Mouse (Mus musculus): ENCODE measurements around the gene Gm6993. TPM values are rescaled to one million over a fixed set of nuclear protein-coding genes. Genes with fewer than 3 reads are reported as not detected.
A peak's percentile ranks its signal among the peaks of the same experiment; 100 is the strongest.

The Gm6993 gene
- total RNA-seq, 4 experiments from 2014 or later, result not detected

DNA sequence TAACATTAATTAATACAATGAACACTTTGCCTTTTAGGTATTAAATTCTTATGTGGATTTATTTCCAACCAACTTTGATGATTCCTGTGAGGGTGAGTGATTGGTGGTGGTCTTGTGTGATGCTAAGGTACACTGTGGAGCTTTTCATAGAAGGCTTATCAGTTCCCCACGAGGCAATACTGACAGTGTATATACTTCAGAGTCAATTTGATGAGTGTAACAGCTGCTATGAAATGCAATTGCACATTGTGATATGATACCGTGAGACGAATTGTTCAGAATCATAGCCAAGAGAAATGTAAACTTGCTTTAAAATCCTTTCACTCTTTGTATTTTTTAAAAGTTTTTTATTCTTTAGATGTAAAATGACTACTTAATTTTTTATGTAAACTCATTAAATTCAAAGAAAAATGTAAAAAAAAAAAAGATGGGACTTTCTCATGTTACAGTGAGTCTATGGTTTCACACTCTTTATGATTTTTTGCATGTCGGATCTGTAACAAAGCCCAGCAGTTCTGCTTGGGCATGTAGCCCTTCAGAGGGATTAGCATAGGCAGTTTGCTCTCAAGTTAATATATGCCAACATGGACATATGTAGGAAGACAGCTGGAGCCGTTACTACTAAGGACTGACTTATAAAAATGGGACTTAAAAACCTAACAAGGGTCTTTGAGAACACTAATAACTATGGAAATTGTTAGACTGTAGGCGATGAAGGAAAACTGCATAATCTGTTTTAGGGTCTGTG, 1.2 kb downstream of the Gm6993 start:
- no peak for DNase-seq

GRCm38 (mm10) chr12:31244001-31244400, 3.4 kb downstream of the Gm6993 start:
- DNase-seq, result no peak

- DNase-seq, result no peak
These were observed 4.1 kb downstream of the Gm6993 start for GRCm38 (mm10) chr12:31244691-31245090.

DNA sequence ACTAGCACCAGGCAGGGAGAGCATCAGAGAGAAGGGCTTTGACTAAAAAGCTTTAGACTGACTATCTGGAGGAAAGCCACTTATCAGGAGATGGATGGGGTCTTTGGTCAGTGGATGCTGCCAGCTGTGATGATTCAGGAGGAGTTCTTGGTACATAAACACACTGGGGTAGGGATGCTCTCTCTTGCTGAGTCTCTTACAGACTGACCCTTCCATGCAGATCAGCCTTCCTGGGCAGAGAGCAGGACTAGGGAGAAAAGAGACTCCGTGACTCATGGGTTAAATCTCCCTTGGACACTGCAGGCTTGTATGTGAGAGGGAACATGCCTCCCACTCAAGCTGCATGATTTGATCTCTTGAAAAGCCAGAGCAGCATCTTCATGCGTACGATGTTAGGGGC, 5.6 kb downstream of the Gm6993 start:
- no peak for DNase-seq

DNA sequence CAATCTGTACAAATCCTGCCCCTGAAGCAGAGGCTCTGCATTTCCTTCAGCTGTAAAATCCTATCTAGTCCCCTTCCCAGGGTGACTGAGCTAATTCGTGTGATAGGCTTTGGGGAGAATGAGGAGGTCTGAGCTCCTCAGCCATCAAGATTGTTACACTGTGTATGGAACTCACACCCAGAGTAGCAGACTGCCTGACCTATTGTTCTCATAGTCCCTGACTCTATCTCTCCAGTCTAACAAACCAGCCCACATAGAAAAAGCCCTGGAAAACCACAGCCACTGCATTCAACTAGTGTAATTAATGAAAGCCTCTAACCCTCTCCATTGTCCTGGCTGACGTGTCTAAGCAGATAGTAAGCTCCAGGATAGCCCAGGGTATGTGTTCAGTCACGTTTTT, 6.0 kb downstream of the Gm6993 start:
- no peak for DNase-seq

DNA sequence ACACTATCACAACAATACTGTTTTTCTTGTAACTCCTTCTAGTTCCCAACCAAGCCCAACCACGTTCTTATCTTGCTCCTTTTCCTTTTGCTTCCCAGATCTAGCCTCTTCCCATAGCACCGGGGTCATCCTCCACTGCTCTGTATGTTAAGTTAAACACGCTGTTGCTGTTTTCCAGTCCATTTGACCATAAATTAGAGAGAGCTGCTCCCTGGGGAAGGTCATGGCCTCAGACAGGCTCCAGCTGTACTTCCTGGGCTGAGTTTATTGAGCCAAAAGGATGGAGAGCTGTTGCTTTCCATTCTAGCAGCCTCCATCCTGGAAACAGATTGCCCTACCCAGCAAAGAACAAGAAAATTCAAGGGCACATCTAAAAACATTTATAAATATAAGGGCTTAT, 7.6 kb downstream of the Gm6993 start:
- no peak for DNase-seq

DNA sequence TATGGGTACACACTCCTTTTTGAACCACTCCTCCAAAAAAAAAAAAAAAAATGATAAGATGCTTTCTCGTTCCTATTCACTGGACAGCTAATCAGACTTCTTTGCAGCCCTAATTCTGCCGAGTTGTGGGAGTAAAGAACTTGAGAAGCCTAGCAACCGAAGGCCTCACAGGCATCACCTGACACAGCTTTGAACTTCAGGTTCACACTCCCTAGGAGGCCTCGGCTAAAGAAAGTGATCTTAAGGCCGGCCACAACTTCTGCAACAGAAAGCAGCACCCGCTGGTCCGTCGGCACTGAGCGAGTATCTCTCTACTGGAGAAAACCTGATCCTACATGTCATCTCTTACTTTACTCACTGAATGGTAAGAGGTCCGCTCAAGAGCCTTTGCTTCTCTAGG, 8.1 kb downstream of the Gm6993 start:
- DNase-seq, result no peak

DNA sequence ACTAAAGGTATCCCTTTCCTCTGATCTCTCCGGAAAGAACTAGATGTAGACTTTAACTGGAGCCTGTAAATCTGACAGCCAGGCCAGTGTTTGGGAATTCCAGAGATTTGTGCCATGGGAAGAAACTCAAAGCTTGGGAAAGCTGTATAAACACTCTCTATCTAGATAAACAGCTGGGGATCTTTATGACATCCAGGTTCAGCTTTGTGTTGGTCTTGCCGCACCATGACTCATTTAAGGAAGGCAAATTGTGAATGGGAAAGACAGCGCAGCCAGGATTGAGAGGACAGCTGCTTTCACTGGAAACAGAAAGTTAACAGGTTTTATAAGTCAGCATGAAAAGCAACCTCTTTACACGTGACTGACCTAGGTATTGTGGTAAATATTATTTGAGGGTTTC, 11.7 kb downstream of the Gm6993 start:
- no peak for DNase-seq

DNA sequence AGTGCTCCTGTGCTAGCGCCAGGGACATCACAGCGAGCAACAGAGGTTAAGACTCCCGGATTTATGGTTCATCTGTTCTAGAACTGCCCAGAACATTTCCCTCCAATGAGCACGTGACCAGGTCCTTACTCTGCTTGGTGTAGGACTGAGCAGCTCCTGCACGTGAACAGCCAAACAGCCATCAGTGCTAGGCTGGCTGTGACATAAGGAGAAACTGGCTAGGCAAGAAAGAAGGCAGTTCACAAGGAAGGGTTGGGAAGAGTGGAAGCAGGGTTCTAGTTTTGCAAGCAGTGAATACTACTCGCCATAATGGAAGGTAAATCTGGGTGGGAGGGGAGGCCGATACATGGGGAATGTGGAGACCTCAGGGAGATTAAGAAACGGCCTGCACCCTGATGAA, 14.4 kb downstream of the Gm6993 start:
- DNase-seq, result no peak

DNA sequence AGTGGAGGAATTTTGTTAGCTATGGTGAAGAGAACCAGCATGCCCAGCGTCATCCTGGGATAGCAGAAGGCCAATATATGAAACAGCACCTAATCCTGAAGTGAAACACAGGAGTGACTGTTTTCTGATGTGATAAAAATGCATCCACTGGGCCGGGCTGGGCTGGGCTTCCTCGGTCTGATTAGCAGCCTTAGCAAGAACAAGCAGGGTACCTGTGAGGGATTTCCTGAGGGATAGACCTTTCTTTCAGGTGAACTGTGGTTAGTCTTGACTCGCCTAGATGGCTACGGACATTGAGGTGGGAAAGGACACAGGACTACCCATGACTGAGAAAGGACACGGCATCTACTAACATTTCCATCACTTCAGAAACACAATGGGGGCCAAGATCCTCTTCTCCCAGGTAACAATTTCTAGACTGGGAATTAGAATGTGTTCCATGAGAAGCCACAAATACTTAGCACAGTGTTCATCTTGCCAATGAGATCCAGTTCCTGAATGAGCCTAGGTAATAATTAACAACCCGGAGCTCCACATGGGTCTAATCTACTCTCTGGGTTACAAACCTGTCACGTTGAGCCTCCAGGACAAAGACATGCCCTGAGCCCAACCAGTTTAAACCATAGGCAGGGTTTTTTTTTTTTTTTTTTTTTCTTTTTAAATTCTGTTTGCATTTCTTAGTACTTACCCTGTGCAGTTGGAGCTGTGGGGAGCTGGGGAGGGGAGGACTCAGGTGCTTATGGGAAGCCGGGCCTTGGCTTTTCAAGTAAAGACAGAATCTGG, 15.7 kb downstream of the Gm6993 start:
- no peak for DNase-seq

DNA sequence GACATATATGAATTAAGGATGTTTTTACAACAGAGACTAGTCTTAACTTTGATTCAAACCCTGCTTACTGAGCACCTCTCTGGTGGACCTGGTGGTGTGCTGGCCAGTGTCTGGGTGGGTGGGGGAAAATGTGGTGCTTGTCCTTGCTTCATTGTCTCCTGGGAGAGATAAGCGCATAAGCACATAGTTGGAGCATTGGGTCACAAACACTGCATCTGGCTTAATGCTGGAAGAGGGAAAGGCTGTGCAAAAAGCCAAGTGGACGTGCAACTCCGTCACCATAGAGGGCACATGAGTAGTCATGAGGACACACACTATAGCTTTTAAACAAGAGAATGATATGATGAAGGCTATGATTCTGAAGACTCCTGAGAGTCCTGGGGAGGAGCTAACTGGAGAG, 21.3 kb downstream of the Gm6993 start:
- DNase-seq, result no peak

DNA sequence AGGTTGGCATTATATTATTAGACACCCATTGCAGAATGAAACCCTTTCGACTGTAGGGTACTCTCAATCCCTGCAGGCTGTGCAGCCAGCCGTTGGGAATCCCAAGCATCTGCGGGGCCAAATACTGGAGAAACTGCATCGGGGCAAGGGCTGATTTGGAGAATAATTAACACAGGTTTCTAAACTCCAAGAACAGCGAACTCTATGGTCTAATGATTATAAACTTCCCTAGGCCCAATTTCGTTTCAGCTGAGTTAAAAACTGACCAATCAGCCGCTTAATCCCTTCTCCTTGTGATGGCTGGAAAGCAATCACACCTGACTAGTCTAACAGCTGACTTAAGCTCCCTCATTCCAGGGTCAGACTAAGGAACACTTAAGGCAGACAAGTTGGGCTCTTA, 23.4 kb downstream of the Gm6993 start:
- DNase-seq, result no peak

GRCm38 (mm10) chr12:31265005-31265721, 24.6 kb downstream of the Gm6993 start, which contains the start of gene Lamb1:
Lamb1 (plus strand) TSS chr12:31265234.
- peak; percentile 70 for DNase-seq

- no peak for DNase-seq
These were observed 25.3 kb downstream of the Gm6993 start for GRCm38 (mm10) chr12:31265722-31266431.

- DNase-seq, result no peak
These were observed 26.1 kb downstream of the Gm6993 start for GRCm38 (mm10) chr12:31266686-31267085.

- DNase-seq, result no peak
These were observed 26.8 kb downstream of the Gm6993 start for GRCm38 (mm10) chr12:31267363-31267762.

DNA sequence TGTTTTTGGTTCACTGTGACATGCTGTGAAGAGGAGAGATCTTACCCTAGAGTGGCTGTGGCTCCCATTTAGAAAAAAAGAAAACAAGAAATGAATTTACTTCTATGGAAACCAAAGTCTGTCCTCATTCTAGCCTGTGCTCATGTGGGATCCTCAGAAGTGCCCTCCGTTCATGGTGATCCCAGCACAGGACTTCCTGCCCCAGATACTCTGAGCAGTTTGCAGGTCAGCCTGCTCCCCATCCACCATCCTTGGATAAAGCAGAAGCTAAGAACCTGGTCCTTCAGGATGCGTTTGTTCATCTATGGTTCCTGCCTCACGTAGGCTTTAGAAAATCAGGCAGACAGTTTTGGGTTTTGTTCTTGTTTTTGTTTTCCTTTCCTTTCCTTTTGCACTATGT, 27.7 kb downstream of the Gm6993 start:
- DNase-seq, result no peak

GRCm38 (mm10) chr12:31269020-31269597, 28.5 kb downstream of the Gm6993 start:
- DNase-seq, result no peak

- no peak for DNase-seq
These were observed 29.8 kb downstream of the Gm6993 start for GRCm38 (mm10) chr12:31270361-31270760.

- no peak for DNase-seq
These were observed 30.2 kb downstream of the Gm6993 start for GRCm38 (mm10) chr12:31270776-31271175.

- DNase-seq, result no peak
These were observed 30.9 kb downstream of the Gm6993 start for GRCm38 (mm10) chr12:31271361-31272011.
